Mouse (Mus musculus) bone marrow, adult 2 months (tissue): ENCODE data around the gene 2610318N02Rik. TPM values are rescaled to one million over a fixed set of nuclear protein-coding genes. Genes with fewer than 3 reads are reported as not detected.

Source experiments
- H3K27ac ChIP-seq: fragments of 200-500 bp; 2 replicates; pipeline ENCODE4 v1.5.1; 2012; ENCODE audit warnings: low read depth, mild to moderate bottlenecking, control low read depth, inconsistent platforms, low read length; ENCODE audit not compliant: control insufficient read depth, poor library complexity, insufficient read depth
- H3K4me1 ChIP-seq: fragments of 200-500 bp; 2 replicates; pipeline ENCODE4 v1.6.1; 2011; ENCODE audit warnings: low read length; ENCODE audit not compliant: control insufficient read depth, insufficient read depth
- H3K4me3 ChIP-seq: fragments of 200-500 bp; replicated peaks from 2 replicates; pipeline ENCODE3; 2011; ENCODE audit warnings: mild to moderate bottlenecking, low read depth, low read length, control low read depth; ENCODE audit not compliant: control insufficient read depth
- CTCF ChIP-seq: fragments of 200-500 bp; IDR thresholded peaks from 2 replicates; pipeline ENCODE4 v1.5.1; 2011; ENCODE audit warnings: low read length, control low read depth; ENCODE audit not compliant: control insufficient read depth, insufficient read depth
- POLR2A ChIP-seq: fragments of 200-500 bp; IDR thresholded peaks from 2 replicates; pipeline ENCODE4 v1.6.1; 2011; ENCODE audit warnings: low read depth, mild to moderate bottlenecking, control low read depth, low read length, borderline replicate concordance; ENCODE audit not compliant: control insufficient read depth
- WGBS: fragments of 180-500 bp; shearing (Covaris S2); methylation state at CpG from one replicate; pipeline ENCODE4 v1.1.7; 2018; 5-methylcytosine and 5-hydroxymethylcytosine counted together
- polyA plus RNA-seq: library from polyadenylated mRNA; stranded (reverse); fragments of >200 nt; gene quantifications from 2 replicates; pipeline ENCODE4 v1.2.4, GENCODE M21; 2011; ENCODE audit warnings: low replicate concordance; ENCODE audit not compliant: missing spikeins, insufficient read depth, insufficient read length

The 2610318N02Rik gene
- polyA plus RNA-seq, 1 experiment: 23.6 TPM

DNA sequence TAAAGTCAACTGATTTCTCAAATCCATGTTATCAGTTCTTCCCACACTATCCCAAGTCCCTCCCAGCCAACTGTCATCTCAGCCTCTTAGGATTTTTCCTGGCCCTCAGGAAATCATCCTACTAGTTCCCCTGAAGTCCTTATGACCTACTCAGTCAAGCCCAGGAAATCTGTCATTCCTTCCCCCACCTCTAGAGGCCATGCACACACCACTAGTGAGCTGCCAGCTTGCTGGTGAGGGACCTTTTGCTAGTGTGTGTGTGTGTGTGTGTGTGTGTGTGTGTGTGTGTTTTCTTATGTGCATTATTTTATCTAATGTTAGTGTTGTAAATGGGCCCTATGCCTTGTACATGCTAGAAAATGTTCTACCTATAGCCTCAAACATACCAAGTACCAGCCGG lies 2.3 kb upstream of the 2610318N02Rik start:
- H3K4me3 ChIP-seq: no peak overlapping the region
- H3K27ac ChIP-seq: no peak overlapping the region
- WGBS: 96% methylated on average over 1 of the region's 1 CpGs
- TF ChIP-seq POLR2A: no peak
- TF ChIP-seq CTCF: peak; percentile 75
- peaks cover 4% of the 10 kb centered on the region; the same call in 1 of the 2 replicates for H3K4me1 ChIP-seq

DNA sequence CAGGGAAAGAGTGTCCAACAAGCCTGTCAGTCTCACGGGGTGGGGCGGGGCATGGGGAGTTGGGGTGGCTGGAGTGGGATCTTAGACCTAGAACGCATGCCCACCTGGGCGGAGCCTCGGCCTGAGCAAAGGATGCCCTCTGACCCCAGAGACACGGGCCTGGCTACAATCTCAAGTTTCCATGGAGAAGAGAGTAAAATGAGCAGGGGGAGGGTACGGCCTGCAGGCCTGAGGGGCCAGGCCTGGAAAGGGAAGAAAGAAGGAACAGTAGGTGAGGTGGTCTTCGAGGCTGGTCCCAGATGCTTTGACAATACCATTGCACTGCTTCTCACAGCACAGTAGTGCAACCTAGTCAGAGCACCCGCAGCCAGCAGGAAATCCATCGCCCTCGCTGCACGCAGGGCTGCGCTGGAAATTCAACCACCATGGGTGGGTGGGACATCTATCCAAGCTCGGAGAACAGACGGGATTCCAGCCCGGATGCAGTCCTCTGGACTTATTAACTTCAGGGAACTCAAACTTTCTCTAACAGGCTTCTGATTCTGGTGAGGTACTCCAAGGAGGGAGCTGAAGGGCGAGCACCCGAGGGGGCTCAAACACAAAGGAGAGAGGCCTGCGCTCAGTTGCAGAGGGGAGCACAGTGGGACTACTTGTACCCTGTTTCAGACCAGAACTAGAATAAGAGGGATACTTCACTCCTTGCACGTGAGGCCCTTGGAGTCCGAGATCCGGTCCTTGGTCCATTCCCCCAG lies 672 bp downstream of the 2610318N02Rik start:
- Histone ChIP-seq H3K4me3 (peak overlapping the region; percentile 68), H3K27ac (no peak overlapping the region), H3K4me1 (peaks cover 2% of the 10 kb centered on the region; the same call in 1 of the 2 replicates)
- WGBS: 17% methylated on average over 22 of the region's 22 CpGs
- TF ChIP-seq CTCF (no peak), POLR2A (no peak)

GRCm38 (mm10) chr16:17121569-17121968 lies 3.4 kb downstream of the 2610318N02Rik start:
- no peak overlapping the region for H3K4me3 ChIP-seq
- WGBS: 92% methylated on average over 14 of the region's 14 CpGs
- no peak for TF ChIP-seq POLR2A
- TF ChIP-seq CTCF: no peak
- H3K4me1 ChIP-seq: peaks cover 2% of the 10 kb centered on the region; the same call in 1 of the 2 replicates
- H3K27ac ChIP-seq: no peak overlapping the region

GRCm38 (mm10) chr16:17117309-17117799 lies 7.6 kb downstream of the 2610318N02Rik start:
- H3K4me1 ChIP-seq: no peaks in the 10 kb centered on the region
- TF ChIP-seq POLR2A: no peak
- TF ChIP-seq CTCF: no peak
- H3K4me3 ChIP-seq: no peak overlapping the region
- 86% methylated on average over 5 of the region's 5 CpGs for WGBS
- no peak overlapping the region for H3K27ac ChIP-seq

- Histone ChIP-seq H3K4me1 (no peaks in the 10 kb centered on the region; the same call in 1 of the 2 replicates), H3K4me3 (peak within 1 kb of the TSS; percentile 87), H3K27ac (peak within 1 kb of the TSS; percentile 66)
- peak; percentile 41; the same call in 1 of the 2 replicates for TF ChIP-seq POLR2A
- no peak for TF ChIP-seq CTCF
- 3% methylated on average over 38 of the region's 38 CpGs for WGBS
Measured at GRCm38 (mm10) chr16:17110771-17111743, 13.9 kb downstream of the 2610318N02Rik start, which contains the start of gene Ppil2. TSS of gene Ppil2 (minus strand) at chr16:17111257.

DNA sequence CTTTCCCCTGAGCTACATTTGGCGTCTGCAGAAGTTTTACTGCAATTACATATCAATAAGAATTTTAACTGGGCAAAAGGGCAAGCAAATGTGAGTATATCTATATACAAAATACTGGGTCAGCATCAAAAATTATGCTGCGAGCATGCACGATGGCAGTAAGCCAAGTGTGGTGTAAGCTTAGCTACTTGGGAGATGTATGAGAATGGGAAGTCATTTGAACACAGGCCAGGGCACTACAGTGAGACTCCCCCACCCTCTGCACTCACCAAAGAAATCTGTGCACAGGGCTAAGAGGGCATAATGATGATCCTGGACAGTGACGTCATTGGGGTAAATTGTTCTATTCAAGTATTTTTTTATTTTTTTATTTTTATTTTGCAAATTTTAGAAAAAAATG lies 20.4 kb downstream of the 2610318N02Rik start:
- Histone ChIP-seq H3K27ac (no peak overlapping the region), H3K4me3 (no peak overlapping the region), H3K4me1 (no peaks in the 10 kb centered on the region)
- TF ChIP-seq CTCF (no peak), POLR2A (no peak)
- WGBS: 77% methylated on average over 4 of the region's 4 CpGs

GRCm38 (mm10) chr16:17102630-17103220 lies 22.2 kb downstream of the 2610318N02Rik start:
- TF ChIP-seq POLR2A: no peak
- no peak for TF ChIP-seq CTCF
- 90% methylated on average over 7 of the region's 7 CpGs for WGBS
- Histone ChIP-seq H3K4me3 (no peak overlapping the region), H3K4me1 (no peaks in the 10 kb centered on the region), H3K27ac (no peak overlapping the region)
